Mouse (Mus musculus) thymus, adult 2 months (tissue): ENCODE results near the gene Ppp1r10. TPM values are rescaled to one million over a fixed set of nuclear protein-coding genes. Genes with fewer than 3 reads are reported as not detected.

Source experiments
- DNase-seq: peaks from one replicate; pipeline ENCODE4 v3.0.0; 2021
- H3K27ac ChIP-seq: fragments of 200-500 bp; 2 replicates; pipeline ENCODE4 v1.5.1; 2012; ENCODE audit warnings: low read length, control low read depth; ENCODE audit not compliant: control insufficient read depth, insufficient read depth
- H3K27me3 ChIP-seq: fragments of 200-500 bp; 2 replicates; pipeline ENCODE4 v1.6.1; 2012; ENCODE audit warnings: mild to moderate bottlenecking, low read length, moderate library complexity, mixed read lengths; ENCODE audit not compliant: control insufficient read depth, insufficient read depth
- H3K36me3 ChIP-seq: fragments of 200-500 bp; 2 replicates; pipeline ENCODE4 v1.6.1; 2012; ENCODE audit warnings: mild to moderate bottlenecking, low read length, moderate library complexity; ENCODE audit not compliant: control insufficient read depth, insufficient read depth
- H3K4me1 ChIP-seq: fragments of 200-500 bp; replicated peaks from 2 replicates; pipeline ENCODE4 v1.6.1; 2012; ENCODE audit warnings: low read length; ENCODE audit not compliant: control insufficient read depth, insufficient read depth
- H3K4me3 ChIP-seq: fragments of 200-500 bp; 2 replicates; pipeline ENCODE4 v1.5.1; 2012; ENCODE audit warnings: mild to moderate bottlenecking, low read length, control low read depth, moderate library complexity; ENCODE audit not compliant: control insufficient read depth, insufficient read depth
- CTCF ChIP-seq: fragments of 200-500 bp; IDR thresholded peaks from 2 replicates; pipeline ENCODE4 v1.5.1; 2012; ENCODE audit warnings: mild to moderate bottlenecking, control low read depth, low read length, moderate library complexity, borderline replicate concordance; ENCODE audit not compliant: control insufficient read depth, poor library complexity, insufficient read depth; ENCODE audit errors: extremely low read depth
- POLR2A ChIP-seq: fragments of 200-500 bp; IDR thresholded peaks from 2 replicates; pipeline ENCODE4 v1.6.1; 2012; ENCODE audit warnings: mild to moderate bottlenecking, low read length, control low read depth, moderate library complexity; ENCODE audit not compliant: control insufficient read depth, poor library complexity, insufficient read depth; ENCODE audit errors: extremely low read depth
- WGBS: fragments of 180-500 bp; shearing (Covaris S2); methylation state at CpG from one replicate; pipeline ENCODE4 v1.1.7; 2018; 5-methylcytosine and 5-hydroxymethylcytosine counted together
- polyA plus RNA-seq: library from polyadenylated mRNA; depleted of rRNA; stranded (reverse); fragments of >200 nt; gene quantifications from 2 replicates; pipeline ENCODE4 v1.2.3, GENCODE M21; 2012

Gene Ppp1r10
- polyA plus RNA-seq, 1 experiment = 63.0 TPM

GRCm38 (mm10) chr17:35914975-35915374 is 1.3 kb upstream of the Ppp1r10 start:
- H3K4me1 ChIP-seq = peaks cover 13% of the 10 kb centered on the region
- no peak for TF ChIP-seq POLR2A
- no peak for TF ChIP-seq CTCF
- H3K36me3 ChIP-seq = peaks cover 10% of the 10 kb centered on the region
- no peaks in the 10 kb centered on the region for H3K27me3 ChIP-seq
- no peak for DNase-seq
- 74% methylated on average over 6 of the region's 6 CpGs for WGBS
- H3K27ac ChIP-seq = no peak overlapping the region
- H3K4me3 ChIP-seq = no peak overlapping the region

- 2% methylated on average over 28 of the region's 28 CpGs for WGBS
- peak overlapping the region; percentile 50 for H3K4me3 ChIP-seq
- H3K27ac ChIP-seq = peak overlapping the region; percentile 45; the same call in 1 of the 2 replicates
- H3K4me1 ChIP-seq = peaks cover 10% of the 10 kb centered on the region
- DNase-seq = no peak
- peaks cover 10% of the 10 kb centered on the region for H3K36me3 ChIP-seq
- H3K27me3 ChIP-seq = no peaks in the 10 kb centered on the region
- no peak for TF ChIP-seq POLR2A
- no peak for TF ChIP-seq CTCF
Observed at GRCm38 (mm10) chr17:35915538-35916296, 517 bp upstream of the Ppp1r10 start.

- H3K27me3 ChIP-seq = no peaks in the 10 kb centered on the region
- no peak for DNase-seq
- WGBS = under 1% methylated on average over 8 of the region's 8 CpGs
- H3K27ac ChIP-seq = peak overlapping the region; percentile 98
- peak overlapping the region; percentile 65 for H3K4me3 ChIP-seq
- TF ChIP-seq CTCF (no peak), POLR2A (no peak)
- H3K4me1 ChIP-seq = peaks cover 9% of the 10 kb centered on the region
- H3K36me3 ChIP-seq = peaks cover 10% of the 10 kb centered on the region
Observed at GRCm38 (mm10) chr17:35917143-35917462, 869 bp downstream of the Ppp1r10 start.

- DNase-seq = peak; percentile 40
- Histone ChIP-seq H3K4me3 (peak overlapping the region; percentile 65), H3K36me3 (peaks cover 10% of the 10 kb centered on the region), H3K27ac (peak overlapping the region; percentile 98), H3K4me1 (peaks cover 9% of the 10 kb centered on the region), H3K27me3 (no peaks in the 10 kb centered on the region)
- under 1% methylated on average over 13 of the region's 13 CpGs for WGBS
- TF ChIP-seq POLR2A (no peak), CTCF (no peak)
Observed at GRCm38 (mm10) chr17:35917463-35918251, 1.4 kb downstream of the Ppp1r10 start.

- TF ChIP-seq POLR2A = no peak
- no peak for TF ChIP-seq CTCF
- Histone ChIP-seq H3K36me3 (peaks cover 15% of the 10 kb centered on the region), H3K4me1 (peaks cover 9% of the 10 kb centered on the region), H3K4me3 (peak overlapping the region; percentile 58), H3K27me3 (no peaks in the 10 kb centered on the region), H3K27ac (peak overlapping the region; percentile 97)
- peak; percentile 41 for DNase-seq
- 0% methylated on average over 11 of the region's 11 CpGs for WGBS
Observed at GRCm38 (mm10) chr17:35918276-35919059, 2.2 kb downstream of the Ppp1r10 start.
